Comparison of ENCODE assay signal across 22 mouse cellular contexts in genomic region chr16:57428977-57429376, GRCm38 (mm10).
"Had no signal": no experiment of that assay in that cellular context is flagged by ENCODE, and none has a peak within 500 bp of the region (broad histone marks: within the 10 kb centered on the region; RNA-seq: fewer than 3 reads in every experiment).

No protein-coding gene starts in this region.

- H3K4me3 ChIP-seq: liver, embryonic 15.5 days; lung, embryonic 15.5 days; megakaryocyte, embryonic 14.5 days; midbrain, embryonic 13.5 days; midbrain, embryonic 15.5 days; neural tube, embryonic 13.5 days; neural tube, embryonic 15.5 days had no signal

- H3K36me3 ChIP-seq: liver, embryonic 15.5 days; lung, embryonic 15.5 days; midbrain, embryonic 13.5 days; midbrain, embryonic 15.5 days; neural tube, embryonic 13.5 days; neural tube, embryonic 15.5 days had no signal

- H3K27me3 ChIP-seq: liver, embryonic 15.5 days; lung, embryonic 15.5 days; megakaryocyte, embryonic 14.5 days; midbrain, embryonic 13.5 days; midbrain, embryonic 15.5 days; neural tube, embryonic 13.5 days; neural tube, embryonic 15.5 days had no signal

- H3K9ac ChIP-seq: liver, embryonic 15.5 days; liver, postnatal 0 days; lung, embryonic 15.5 days; midbrain, embryonic 13.5 days; midbrain, embryonic 15.5 days; neural tube, embryonic 13.5 days; neural tube, embryonic 15.5 days had no signal

- H3K27ac ChIP-seq: liver, embryonic 15.5 days; lung, embryonic 15.5 days; macrophage; midbrain, embryonic 13.5 days; midbrain, embryonic 15.5 days; neural tube, embryonic 13.5 days; neural tube, embryonic 15.5 days had no signal

- H3K4me2 ChIP-seq: liver, embryonic 15.5 days; lung, embryonic 15.5 days; midbrain, embryonic 11.5 days; midbrain, embryonic 13.5 days; midbrain, embryonic 15.5 days; neural tube, embryonic 13.5 days; neural tube, embryonic 15.5 days had no signal

- H3K4me1 ChIP-seq: liver, embryonic 15.5 days; midbrain, embryonic 13.5 days; midbrain, embryonic 15.5 days had no signal

- H3K9me3 ChIP-seq: liver, embryonic 15.5 days; lung, embryonic 15.5 days; megakaryocyte, embryonic 14.5 days; midbrain, embryonic 13.5 days; midbrain, embryonic 15.5 days; neural tube, embryonic 13.5 days; neural tube, embryonic 15.5 days had no signal

- ATAC-seq: liver, postnatal 0 days; lung, postnatal 0 days; midbrain, embryonic 13.5 days; midbrain, embryonic 15.5 days had no signal

- DNase-seq: liver, postnatal 0 days; lung, adult 2 months; lung, postnatal 14 days; lung, postnatal 36 days; retina, postnatal 1 day; right cerebral cortex, adult 18-20 months; right cerebral cortex, postnatal 25 days; right cerebral cortex, postnatal 4 days; spleen, adult 18-20 months; thymus, adult 18-20 months; thymus, postnatal 25 days; thymus, postnatal 4 days had no signal
